Mouse (Mus musculus) C2C12 (cell line): ENCODE data around the gene Rab5c. TPM values are rescaled to one million over a fixed set of nuclear protein-coding genes. Genes with fewer than 3 reads are reported as not detected.

Experiments used
- H3K27me3 ChIP-seq: one replicate; pipeline ENCODE4 v1.6.1; 2011; ENCODE audit not compliant: control insufficient read depth, insufficient read depth, insufficient read length
- H3K36me3 ChIP-seq: one replicate; pipeline ENCODE4 v1.6.1; 2011; ENCODE audit not compliant: control insufficient read depth, insufficient read depth
- H3K4me3 ChIP-seq: one replicate; pipeline ENCODE4 v1.5.1; 2011; ENCODE audit warnings: mild to moderate bottlenecking, control low read depth; ENCODE audit not compliant: poor library complexity, insufficient read depth, severe bottlenecking
- H3K79me2 ChIP-seq: one replicate; pipeline ENCODE4 v1.6.1; 2011; ENCODE audit not compliant: control insufficient read depth, insufficient read depth
- H3K79me3 ChIP-seq: one replicate; pipeline ENCODE4 v1.6.1; 2011; ENCODE audit warnings: low read depth, control low read depth
- H3ac ChIP-seq: one replicate; pipeline ENCODE3; 2011; ENCODE audit warnings: low read depth; ENCODE audit not compliant: control insufficient read depth, insufficient read length
- CEBPB ChIP-seq: IDR thresholded peaks from one replicate; pipeline ENCODE4 v1.6.1; 2011; ENCODE audit warnings: low read depth, mild to moderate bottlenecking, control low read depth, moderate library complexity
- CTCF ChIP-seq: IDR thresholded peaks from one replicate; pipeline ENCODE4 v1.5.1; 2011; ENCODE audit not compliant: control insufficient read depth, insufficient read depth, insufficient read length
- FOSL1 ChIP-seq: IDR thresholded peaks from one replicate; pipeline ENCODE4 v1.8.0; 2011; ENCODE audit warnings: mild to moderate bottlenecking, low read length; ENCODE audit not compliant: poor library complexity, insufficient read depth, severe bottlenecking
- MAX ChIP-seq: IDR thresholded peaks from one replicate; pipeline ENCODE4 v1.6.1; 2011; ENCODE audit warnings: mild to moderate bottlenecking, control low read depth
- MYOD1 ChIP-seq: IDR thresholded peaks from one replicate; pipeline ENCODE4 v1.6.1; 2011; ENCODE audit warnings: low read depth; ENCODE audit not compliant: control insufficient read depth, insufficient read length
- MYOG ChIP-seq: IDR thresholded peaks from one replicate; pipeline ENCODE4 v1.6.1; 2011; ENCODE audit not compliant: control insufficient read depth, insufficient read length; ENCODE audit errors: extremely low read depth
- USF1 ChIP-seq: IDR thresholded peaks from one replicate; pipeline ENCODE4 v1.6.1; 2011; ENCODE audit warnings: low read depth, mild to moderate bottlenecking, control low read depth, moderate library complexity
- polyA plus RNA-seq: library from polyadenylated mRNA; unstranded; fragments of >200 nt; fragmentation: generic; extraction: Trizol; gene quantifications from one replicate; pipeline ENCODE4 v1.2.1, GENCODE M21; 2012; ENCODE audit warnings: missing spikeins

The Rab5c gene
- polyA plus RNA-seq, 1 experiment, result 136 TPM

DNA sequence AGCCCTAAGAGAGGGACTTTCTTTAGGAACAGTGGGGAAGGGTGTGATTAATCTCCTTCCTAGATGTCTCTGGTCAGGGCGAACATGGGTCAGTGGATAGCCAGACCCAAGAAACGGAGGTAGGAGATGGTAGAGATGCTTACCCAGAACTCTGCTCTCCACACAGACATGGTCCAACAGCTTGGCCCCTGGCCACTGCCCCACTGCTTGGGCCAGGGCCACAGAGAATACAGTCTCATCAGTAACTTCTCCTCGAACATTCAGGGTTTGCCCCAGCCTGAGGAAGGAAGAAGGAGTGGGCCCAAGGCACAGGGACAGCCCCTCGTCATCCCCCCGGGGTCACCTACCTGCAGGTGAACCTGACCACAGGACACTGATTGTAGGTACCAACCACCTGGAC lies 29.9 kb upstream of the Rab5c start:
- no peaks in the 10 kb centered on the region for H3K36me3 ChIP-seq
- no peaks in the 10 kb centered on the region for H3K79me2 ChIP-seq
- H3K27me3 ChIP-seq, result peaks cover 6% of the 10 kb centered on the region
- no peak overlapping the region for H3ac ChIP-seq
- no peak for TF ChIP-seq FOSL1
- no peak for TF ChIP-seq MAX
- TF ChIP-seq MYOG, result no peak
- TF ChIP-seq MYOD1, result no peak
- H3K79me3 ChIP-seq, result no peaks in the 10 kb centered on the region
- H3K4me3 ChIP-seq, result no peak overlapping the region

DNA sequence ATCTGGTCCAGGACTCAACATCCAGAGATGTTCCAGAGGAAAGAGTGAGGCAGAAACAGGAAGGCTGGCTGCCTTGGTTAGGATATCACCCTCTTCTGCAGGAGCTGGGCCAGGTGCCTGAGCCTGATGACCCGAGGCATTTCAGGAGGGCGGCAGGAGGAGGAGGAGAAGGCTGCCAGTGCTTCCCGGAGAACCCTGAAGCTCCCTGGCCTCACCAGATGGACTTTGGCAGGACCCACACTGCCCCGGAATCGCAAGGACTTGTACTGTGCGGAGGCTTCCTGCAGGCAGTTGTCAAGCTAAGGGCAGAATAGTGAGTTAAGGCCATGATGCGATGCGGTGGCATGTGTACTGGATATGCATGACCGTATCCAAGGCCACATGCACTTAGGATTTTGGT lies 28.7 kb upstream of the Rab5c start:
- no peaks in the 10 kb centered on the region for H3K79me3 ChIP-seq
- H3K79me2 ChIP-seq, result no peaks in the 10 kb centered on the region
- H3K4me3 ChIP-seq, result no peak overlapping the region
- no peak for TF ChIP-seq MYOG
- no peak for TF ChIP-seq CTCF
- no peak for TF ChIP-seq FOSL1
- no peak for TF ChIP-seq CEBPB
- TF ChIP-seq USF1, result no peak
- no peak for TF ChIP-seq MAX
- H3ac ChIP-seq, result no peak overlapping the region
- H3K27me3 ChIP-seq, result peaks cover 16% of the 10 kb centered on the region
- no peaks in the 10 kb centered on the region for H3K36me3 ChIP-seq

DNA sequence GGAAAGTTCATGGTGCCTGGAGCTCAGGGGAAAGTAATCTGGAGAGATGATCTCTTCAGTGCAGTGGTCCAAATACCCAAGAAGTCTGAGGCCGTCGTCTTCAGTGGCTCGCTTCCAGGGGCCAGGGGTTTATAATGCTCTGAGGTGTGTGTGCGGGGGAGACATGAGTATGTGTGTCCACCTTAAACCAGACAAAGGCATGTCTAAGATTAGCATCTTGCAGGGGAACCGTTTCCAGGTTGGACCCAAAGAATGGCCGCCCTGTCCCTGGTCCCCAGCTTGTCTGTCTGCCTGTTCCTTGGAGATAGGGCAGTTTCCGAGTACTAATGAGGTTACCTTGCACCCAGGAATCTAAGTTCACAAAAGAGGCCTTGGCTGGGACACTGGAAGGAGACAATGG lies 24.8 kb upstream of the Rab5c start, which contains the start of gene Hcrt:
TSS of gene Hcrt (minus strand) at position 101 of the 400 bp plus-strand sequence.
- Histone ChIP-seq H3K36me3 (no peaks in the 10 kb centered on the region), H3K79me2 (no peaks in the 10 kb centered on the region), H3K27me3 (peaks cover 47% of the 10 kb centered on the region), H3K4me3 (no peak within 1 kb of the TSS), H3K79me3 (no peaks in the 10 kb centered on the region), H3ac (no peak within 1 kb of the TSS)
- no peak for TF ChIP-seq MYOG
- no peak for TF ChIP-seq CEBPB
- no peak for TF ChIP-seq CTCF
- no peak for TF ChIP-seq FOSL1
- TF ChIP-seq MAX, result no peak
- TF ChIP-seq MYOD1, result no peak
- TF ChIP-seq USF1, result no peak

DNA sequence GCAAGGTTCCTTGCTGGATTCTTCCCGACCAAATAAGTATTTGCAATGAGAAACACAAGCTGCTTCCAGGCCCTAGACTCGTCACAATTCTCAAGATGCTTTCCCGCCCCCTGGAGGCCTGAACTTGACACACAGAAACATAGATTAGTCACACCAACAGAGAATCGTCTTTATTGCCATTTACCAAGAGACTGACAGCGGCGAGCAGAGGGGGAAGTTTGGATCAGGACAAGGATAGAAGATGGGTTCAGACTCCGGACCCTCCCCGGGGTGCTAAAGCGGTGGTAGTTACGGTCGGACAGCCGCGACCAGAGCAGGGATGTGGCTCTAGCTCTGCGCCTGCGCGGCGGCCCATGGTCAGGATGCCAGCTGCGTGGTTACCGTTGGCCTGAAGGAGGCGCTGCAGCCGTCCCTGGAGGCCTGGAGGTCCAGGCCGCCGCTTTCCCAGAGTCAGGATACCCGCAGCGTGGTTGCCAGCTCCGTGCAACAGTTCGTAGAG lies 23.6 kb upstream of the Rab5c start:
- H3K79me3 ChIP-seq, result no peaks in the 10 kb centered on the region
- H3K79me2 ChIP-seq, result no peaks in the 10 kb centered on the region
- H3K36me3 ChIP-seq, result no peaks in the 10 kb centered on the region
- no peak overlapping the region for H3K4me3 ChIP-seq
- no peak overlapping the region for H3ac ChIP-seq
- TF ChIP-seq USF1 (no peak), CTCF (peak; percentile 56), FOSL1 (no peak)
- H3K27me3 ChIP-seq, result peaks cover 59% of the 10 kb centered on the region

DNA sequence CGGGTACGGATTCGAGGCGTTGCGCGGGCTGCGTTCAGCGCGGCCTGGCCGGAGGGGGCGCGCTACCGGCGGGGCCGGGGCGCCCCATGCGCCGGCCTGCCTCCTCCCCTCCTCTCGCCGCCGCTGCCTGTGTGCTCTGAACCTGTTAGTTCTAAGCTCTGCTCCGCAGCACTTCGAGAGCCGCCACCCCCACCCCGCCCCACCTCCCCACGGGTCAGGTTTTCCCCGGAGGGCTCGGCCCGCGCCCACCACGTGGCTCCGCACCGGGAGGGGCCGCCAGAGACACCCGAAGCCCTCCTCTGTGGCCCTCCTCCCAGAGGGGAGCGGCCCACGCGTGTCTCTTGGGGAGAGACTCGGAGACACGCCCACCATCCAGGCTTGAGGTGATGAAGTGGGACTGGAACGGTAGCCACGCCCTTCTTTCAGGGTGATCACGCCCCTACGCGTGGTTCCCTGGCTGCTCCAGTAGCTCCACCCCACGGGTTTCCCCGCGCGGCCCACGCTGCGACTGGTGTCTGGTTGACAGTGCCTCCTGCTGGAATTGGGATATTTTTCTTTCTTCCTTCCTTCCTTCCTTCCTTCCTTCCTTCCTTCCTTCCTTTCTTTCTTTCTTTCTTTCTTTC lies 21.7 kb upstream of the Rab5c start, which contains the start of gene Kcnh4:
TSS of gene Kcnh4 (minus strand) at position 332 of the 623 bp plus-strand sequence.
- Histone ChIP-seq H3K36me3 (no peaks in the 10 kb centered on the region), H3K79me2 (no peaks in the 10 kb centered on the region), H3K79me3 (no peaks in the 10 kb centered on the region), H3K4me3 (no peak within 1 kb of the TSS), H3K27me3 (peaks cover 72% of the 10 kb centered on the region), H3ac (no peak within 1 kb of the TSS)
- TF ChIP-seq MAX (no peak), MYOD1 (no peak), CTCF (no peak), MYOG (no peak), CEBPB (no peak), FOSL1 (no peak), USF1 (no peak)
